Mouse (Mus musculus): ENCODE data around the gene Wdr31.

- no peak for TF ChIP-seq POLR2A (IDR thresholded peaks at IDR 0.05; ENCODE audit: low read depth, low read length)
- no peak for TF ChIP-seq CTCF (conservative IDR thresholded peaks at IDR 0.05; ENCODE audit: insufficient read depth, insufficient read length, low read depth, low read length)
These were observed 52.2 kb downstream of the Wdr31 start for GRCm38 (mm10) chr4:62418448-62418847.
